Mouse (Mus musculus): ENCODE results near the gene Cd36. TPM values are rescaled to one million over a fixed set of nuclear protein-coding genes. Genes with fewer than 3 reads are reported as not detected.

The Cd36 gene
- polyA plus RNA-seq, 1 experiment from 2014 or later, result 5.2 TPM

- ATAC-seq (ENCODE audit: low FRiP score), result no peak
- H3K4me2 ChIP-seq, result no peak overlapping the region
- WGBS, result 83% methylated on average over 3 of the region's 3 CpGs
These were observed 2.2 kb downstream of the Cd36 start for GRCm38 (mm10) chr5:17886377-17886776.

GRCm38 (mm10) chr5:17883357-17883875 is 5.2 kb downstream of the Cd36 start:
- 76% methylated on average over 3 of the region's 3 CpGs for WGBS
- H3K36me3 ChIP-seq, result no peaks in the 10 kb centered on the region
- H3K27ac ChIP-seq, result no peak overlapping the region
- H3K27me3 ChIP-seq, result no peaks in the 10 kb centered on the region
- no peak overlapping the region for H3K4me2 ChIP-seq
- no peaks in the 10 kb centered on the region for H3K9me3 ChIP-seq
- H3K9ac ChIP-seq, result no peak overlapping the region
- no peak for ATAC-seq (ENCODE audit: low FRiP score)
- no peak overlapping the region for H3K4me3 ChIP-seq
- no peaks in the 10 kb centered on the region for H3K4me1 ChIP-seq (replicated peaks)

More at GRCm38 (mm10) chr5:17886377-17886776, 2.2 kb downstream of the Cd36 start:
- Histone ChIP-seq H3K9ac (no peak overlapping the region), H3K4me3 (no peak overlapping the region), H3K9me3 (no peaks in the 10 kb centered on the region), H3K4me1 (replicated peaks) (no peaks in the 10 kb centered on the region), H3K27ac (no peak overlapping the region), H3K36me3 (no peaks in the 10 kb centered on the region), H3K27me3 (no peaks in the 10 kb centered on the region)

GRCm38 (mm10) chr5:17881542-17881896 is 7.1 kb downstream of the Cd36 start:
- no peak overlapping the region for H3K4me3 ChIP-seq
- no peaks in the 10 kb centered on the region for H3K36me3 ChIP-seq
- H3K9ac ChIP-seq, result no peak overlapping the region
- 74% methylated on average over 2 of the region's 2 CpGs for WGBS
- no peak for ATAC-seq (ENCODE audit: low FRiP score)
- no peaks in the 10 kb centered on the region for H3K9me3 ChIP-seq
- no peaks in the 10 kb centered on the region for H3K27me3 ChIP-seq
- H3K4me1 ChIP-seq (replicated peaks), result no peaks in the 10 kb centered on the region
- H3K4me2 ChIP-seq, result no peak overlapping the region
- H3K27ac ChIP-seq, result no peak overlapping the region

GRCm38 (mm10) chr5:17880799-17881541 is 7.6 kb downstream of the Cd36 start:
- no peak overlapping the region for H3K27ac ChIP-seq
- H3K4me3 ChIP-seq, result no peak overlapping the region
- H3K4me1 ChIP-seq (replicated peaks), result no peaks in the 10 kb centered on the region
- H3K36me3 ChIP-seq, result no peaks in the 10 kb centered on the region
- H3K9ac ChIP-seq, result no peak overlapping the region
- 81% methylated on average over 4 of the region's 4 CpGs for WGBS
- no peaks in the 10 kb centered on the region for H3K9me3 ChIP-seq
- ATAC-seq (ENCODE audit: low FRiP score), result no peak
- no peak overlapping the region for H3K4me2 ChIP-seq
- H3K27me3 ChIP-seq, result no peaks in the 10 kb centered on the region

- Histone ChIP-seq H3K9me3 (no peaks in the 10 kb centered on the region), H3K27me3 (no peaks in the 10 kb centered on the region), H3K4me3 (no peak overlapping the region), H3K27ac (no peak overlapping the region), H3K36me3 (no peaks in the 10 kb centered on the region), H3K9ac (no peak overlapping the region), H3K4me1 (replicated peaks) (no peaks in the 10 kb centered on the region), H3K4me2 (no peak overlapping the region)
- no peak for ATAC-seq (ENCODE audit: low FRiP score)
- WGBS, result 82% methylated on average over 1 of the region's 1 CpGs
These were observed 8.7 kb downstream of the Cd36 start for GRCm38 (mm10) chr5:17879924-17880323.

GRCm38 (mm10) chr5:17877044-17877443 is 11.6 kb downstream of the Cd36 start:
- 89% methylated on average over 7 of the region's 7 CpGs for WGBS
- Histone ChIP-seq H3K9ac (no peak overlapping the region), H3K27ac (no peak overlapping the region), H3K4me2 (no peak overlapping the region), H3K27me3 (no peaks in the 10 kb centered on the region), H3K4me1 (replicated peaks) (no peaks in the 10 kb centered on the region), H3K4me3 (no peak overlapping the region), H3K36me3 (no peaks in the 10 kb centered on the region), H3K9me3 (no peaks in the 10 kb centered on the region)
- no peak for ATAC-seq (ENCODE audit: low FRiP score)

GRCm38 (mm10) chr5:17876637-17877036 is 12.0 kb downstream of the Cd36 start:
- Histone ChIP-seq H3K36me3 (no peaks in the 10 kb centered on the region), H3K9me3 (no peaks in the 10 kb centered on the region), H3K4me1 (replicated peaks) (no peaks in the 10 kb centered on the region), H3K27ac (no peak overlapping the region), H3K9ac (no peak overlapping the region), H3K27me3 (no peaks in the 10 kb centered on the region), H3K4me2 (no peak overlapping the region), H3K4me3 (no peak overlapping the region)
- ATAC-seq (ENCODE audit: low FRiP score), result no peak
- 80% methylated on average over 3 of the region's 3 CpGs for WGBS

GRCm38 (mm10) chr5:17874335-17874734 is 14.3 kb downstream of the Cd36 start:
- Histone ChIP-seq H3K36me3 (no peaks in the 10 kb centered on the region), H3K4me3 (no peak overlapping the region), H3K4me1 (replicated peaks) (no peaks in the 10 kb centered on the region), H3K9me3 (no peaks in the 10 kb centered on the region), H3K4me2 (no peak overlapping the region), H3K27me3 (no peaks in the 10 kb centered on the region), H3K9ac (no peak overlapping the region), H3K27ac (no peak overlapping the region)
- ATAC-seq (ENCODE audit: low FRiP score), result no peak
- WGBS, result 90% methylated on average over 2 of the region's 2 CpGs

- H3K27me3 ChIP-seq, result no peaks in the 10 kb centered on the region
- no peak overlapping the region for H3K4me3 ChIP-seq
- no peaks in the 10 kb centered on the region for H3K36me3 ChIP-seq
- no peak overlapping the region for H3K9ac ChIP-seq
- no peak overlapping the region for H3K4me2 ChIP-seq
- no peak overlapping the region for H3K27ac ChIP-seq
- no peaks in the 10 kb centered on the region for H3K4me1 ChIP-seq (replicated peaks)
- no peaks in the 10 kb centered on the region for H3K9me3 ChIP-seq
- no peak for ATAC-seq (ENCODE audit: low FRiP score)
These were observed 23.2 kb downstream of the Cd36 start for GRCm38 (mm10) chr5:17865432-17865831.

GRCm38 (mm10) chr5:17863085-17863484 is 25.5 kb downstream of the Cd36 start:
- Histone ChIP-seq H3K4me1 (replicated peaks) (no peaks in the 10 kb centered on the region), H3K9ac (no peak overlapping the region), H3K36me3 (no peaks in the 10 kb centered on the region), H3K27ac (no peak overlapping the region), H3K4me2 (no peak overlapping the region), H3K9me3 (no peaks in the 10 kb centered on the region), H3K27me3 (no peaks in the 10 kb centered on the region), H3K4me3 (no peak overlapping the region)
- ATAC-seq (ENCODE audit: low FRiP score), result no peak
- 80% methylated on average over 2 of the region's 2 CpGs for whole genome bisulfite sequencing

GRCm38 (mm10) chr5:17858399-17858798 is 30.2 kb downstream of the Cd36 start:
- no peak overlapping the region for H3K4me2 ChIP-seq
- WGBS, result 95% methylated on average over 3 of the region's 3 CpGs
- no peak; the same call in 1 of the 2 replicates for ATAC-seq (ENCODE audit: low FRiP score)
- no peak overlapping the region for H3K27ac ChIP-seq
- no peaks in the 10 kb centered on the region for H3K9me3 ChIP-seq
- no peaks in the 10 kb centered on the region for H3K27me3 ChIP-seq
- no peaks in the 10 kb centered on the region for H3K4me1 ChIP-seq (replicated peaks)
- H3K36me3 ChIP-seq, result no peaks in the 10 kb centered on the region
- no peak overlapping the region for H3K9ac ChIP-seq
- H3K4me3 ChIP-seq, result no peak overlapping the region

- Histone ChIP-seq H3K9ac (no peak overlapping the region), H3K4me3 (no peak overlapping the region), H3K4me1 (replicated peaks) (no peaks in the 10 kb centered on the region), H3K4me2 (no peak overlapping the region), H3K9me3 (no peaks in the 10 kb centered on the region), H3K36me3 (no peaks in the 10 kb centered on the region), H3K27ac (no peak overlapping the region), H3K27me3 (no peaks in the 10 kb centered on the region)
- no peak for ATAC-seq (ENCODE audit: low FRiP score)
- 93% methylated on average over 3 of the region's 3 CpGs for WGBS
These were observed 30.7 kb downstream of the Cd36 start for GRCm38 (mm10) chr5:17857871-17858270.

- WGBS, result 93% methylated on average over 4 of the region's 4 CpGs
- no peak for ATAC-seq (ENCODE audit: low FRiP score)
- no peak overlapping the region for H3K4me3 ChIP-seq
- H3K4me1 ChIP-seq (replicated peaks), result no peaks in the 10 kb centered on the region
- no peak overlapping the region for H3K27ac ChIP-seq
- H3K9ac ChIP-seq, result no peak overlapping the region
- no peak overlapping the region for H3K4me2 ChIP-seq
- no peaks in the 10 kb centered on the region for H3K9me3 ChIP-seq
- no peaks in the 10 kb centered on the region for H3K27me3 ChIP-seq
- no peaks in the 10 kb centered on the region for H3K36me3 ChIP-seq
These were observed 31.3 kb downstream of the Cd36 start for GRCm38 (mm10) chr5:17857262-17857661.

Data from hindbrain, embryonic 13.5 days (tissue).